Mouse (Mus musculus) forebrain, embryonic 12.5 days (tissue): ENCODE data around the gene Gm4981. TPM values are rescaled to one million over a fixed set of nuclear protein-coding genes. Genes with fewer than 3 reads are reported as not detected.
"Not testable (repeated sequence)": the region's sequence is repeated elsewhere in the genome, so short reads cannot be mapped to it uniquely, and the experiment has no call there.

Experiments used
- ATAC-seq: fragments of 200-750 bp; cut with Nextera tagmentation; 2 replicates; pipeline ENCODE4 v1.8.0; 2017; ENCODE audit warnings: moderate TSS enrichment; ENCODE audit not compliant: low FRiP score
- H3K27ac ChIP-seq: fragments of 300-500 bp; sonication (generic); 2 replicates; pipeline ENCODE4 v1.5.1; 2016; ENCODE audit warnings: mild to moderate bottlenecking
- H3K27me3 ChIP-seq: fragments of 300-500 bp; sonication (generic); 2 replicates; pipeline ENCODE4 v1.6.1; 2016; ENCODE audit warnings: mild to moderate bottlenecking
- H3K36me3 ChIP-seq: fragments of 300-500 bp; sonication (generic); replicated peaks from 2 replicates; pipeline ENCODE4 v1.6.1; 2016; ENCODE audit warnings: mild to moderate bottlenecking
- H3K4me1 ChIP-seq: fragments of 300-500 bp; sonication (generic); 2 replicates; pipeline ENCODE4 v1.6.1; 2016
- H3K4me2 ChIP-seq: fragments of 300-500 bp; sonication (generic); 2 replicates; pipeline ENCODE4 v1.6.1; 2016; ENCODE audit warnings: mild to moderate bottlenecking, moderate library complexity
- H3K4me3 ChIP-seq: fragments of 300-500 bp; sonication (generic); replicated peaks from 2 replicates; pipeline ENCODE4 v1.5.1; 2016; ENCODE audit warnings: mild to moderate bottlenecking
- H3K9ac ChIP-seq: fragments of 300-500 bp; sonication (generic); 2 replicates; pipeline ENCODE4 v1.6.1; 2016; ENCODE audit warnings: mild to moderate bottlenecking
- H3K9me3 ChIP-seq: fragments of 300-500 bp; sonication (generic); 2 replicates; pipeline ENCODE4 v1.6.1; 2016
- WGBS: fragments of 180-500 bp; shearing (Covaris S2); methylation state at CpG from one replicate; pipeline ENCODE4 v1.1.7; 2016; 5-methylcytosine and 5-hydroxymethylcytosine counted together
- polyA plus RNA-seq: library from polyadenylated mRNA; unstranded; fragments of >200 nt; fragmentation: Nextera tagmentation; extraction: Ambion mirVana; gene quantifications from 2 replicates; pipeline ENCODE4 v1.2.1, GENCODE M21; 2016

Gm4981 gene
- polyA plus RNA-seq, 1 experiment from 2014 or later = not detected

GRCm38 (mm10) chr10:58231779-58232640 is 4.5 kb downstream of the Gm4981 start:
- WGBS = 89% methylated on average over 35 of the region's 35 CpGs
- not testable (repeated sequence) for H3K27me3 ChIP-seq, H3K9ac ChIP-seq, H3K36me3 ChIP-seq, H3K4me1 ChIP-seq, H3K4me3 ChIP-seq, H3K27ac ChIP-seq, H3K4me2 ChIP-seq
- peak; percentile 84 for ATAC-seq
- H3K9me3 ChIP-seq = peaks cover 16% of the 10 kb centered on the region

DNA sequence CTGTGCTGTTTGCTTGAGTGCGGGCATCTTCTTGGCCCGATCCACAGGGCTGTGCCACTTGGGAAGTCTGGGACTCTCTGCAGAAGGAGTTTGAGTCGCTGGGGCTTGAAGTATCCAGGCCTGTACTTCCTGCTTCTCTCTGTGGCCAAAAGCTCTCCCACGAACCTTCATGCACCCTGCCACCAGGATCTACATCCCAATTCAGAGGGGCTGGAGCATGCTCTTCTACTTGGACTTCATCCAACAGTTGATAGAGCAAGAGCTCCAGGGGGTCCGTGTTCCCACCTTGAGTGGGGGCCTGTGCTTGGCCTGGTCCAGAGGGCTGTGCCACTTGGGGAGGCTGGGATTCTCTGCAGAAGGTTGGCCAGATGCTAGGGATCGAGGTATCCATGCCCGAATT is 5.4 kb downstream of the Gm4981 start:
- peak; percentile 47 for ATAC-seq
- H3K36me3 ChIP-seq, H3K27me3 ChIP-seq, H3K27ac ChIP-seq, H3K4me3 ChIP-seq, H3K4me2 ChIP-seq, H3K9ac ChIP-seq, H3K4me1 ChIP-seq: not testable (repeated sequence)
- peaks cover 19% of the 10 kb centered on the region for H3K9me3 ChIP-seq
- 84% methylated on average over 5 of the region's 7 CpGs for WGBS

GRCm38 (mm10) chr10:58230021-58230420 is 6.5 kb downstream of the Gm4981 start:
- peaks cover 19% of the 10 kb centered on the region for H3K9me3 ChIP-seq
- H3K4me3 ChIP-seq, H3K27me3 ChIP-seq, H3K9ac ChIP-seq, H3K4me1 ChIP-seq, ATAC-seq, H3K4me2 ChIP-seq, H3K36me3 ChIP-seq, H3K27ac ChIP-seq: not testable (repeated sequence)
- 57% methylated on average over 3 of the region's 3 CpGs for WGBS

GRCm38 (mm10) chr10:58227798-58228197 is 8.7 kb downstream of the Gm4981 start:
- H3K27ac ChIP-seq, H3K27me3 ChIP-seq, H3K36me3 ChIP-seq, H3K4me3 ChIP-seq, H3K9ac ChIP-seq, ATAC-seq, H3K4me2 ChIP-seq, H3K4me1 ChIP-seq: not testable (repeated sequence)
- WGBS = 84% methylated on average over 2 of the region's 6 CpGs
- H3K9me3 ChIP-seq = peaks cover 19% of the 10 kb centered on the region

- 78% methylated on average over 4 of the region's 4 CpGs for WGBS
- H3K9me3 ChIP-seq, H3K27me3 ChIP-seq, H3K9ac ChIP-seq, H3K36me3 ChIP-seq, ATAC-seq, H3K4me1 ChIP-seq, H3K27ac ChIP-seq, H3K4me3 ChIP-seq, H3K4me2 ChIP-seq: not testable (repeated sequence)
Observed at GRCm38 (mm10) chr10:58226357-58226756, 10.1 kb downstream of the Gm4981 start.

- not testable (repeated sequence) for ATAC-seq
Observed at GRCm38 (mm10) chr10:58224827-58225785, 11.4 kb downstream of the Gm4981 start, which contains the start of gene AW822073. Gene AW822073 (minus strand): TSS chr10:58224930.

GRCm38 (mm10) chr10:58223972-58224805 is 12.3 kb downstream of the Gm4981 start:
- 86% methylated on average over 31 of the region's 31 CpGs for WGBS
- not testable (repeated sequence) for H3K9ac ChIP-seq, H3K9me3 ChIP-seq, H3K4me3 ChIP-seq, H3K27ac ChIP-seq, H3K27me3 ChIP-seq, H3K4me2 ChIP-seq, H3K4me1 ChIP-seq, ATAC-seq, H3K36me3 ChIP-seq

More at GRCm38 (mm10) chr10:58224827-58225785, 11.4 kb downstream of the Gm4981 start, which contains the start of gene AW822073:
- H3K4me3 ChIP-seq, H3K27ac ChIP-seq, H3K4me1 ChIP-seq, H3K9me3 ChIP-seq, H3K9ac ChIP-seq, H3K27me3 ChIP-seq, H3K4me2 ChIP-seq, H3K36me3 ChIP-seq: not testable (repeated sequence)
- 88% methylated on average over 18 of the region's 18 CpGs for WGBS

- not testable (repeated sequence) for H3K4me2 ChIP-seq, ATAC-seq, H3K9me3 ChIP-seq, H3K4me3 ChIP-seq, H3K36me3 ChIP-seq, H3K9ac ChIP-seq, H3K4me1 ChIP-seq, H3K27me3 ChIP-seq, H3K27ac ChIP-seq
- 84% methylated on average over 4 of the region's 6 CpGs for WGBS
Observed at GRCm38 (mm10) chr10:58223161-58223560, 13.3 kb downstream of the Gm4981 start.

GRCm38 (mm10) chr10:58221571-58221970 is 14.9 kb downstream of the Gm4981 start:
- not testable (repeated sequence) for ATAC-seq, H3K27me3 ChIP-seq, H3K9ac ChIP-seq, H3K9me3 ChIP-seq, H3K4me2 ChIP-seq, H3K27ac ChIP-seq, H3K4me3 ChIP-seq, H3K4me1 ChIP-seq, H3K36me3 ChIP-seq
- 93% methylated on average over 2 of the region's 2 CpGs for WGBS

DNA sequence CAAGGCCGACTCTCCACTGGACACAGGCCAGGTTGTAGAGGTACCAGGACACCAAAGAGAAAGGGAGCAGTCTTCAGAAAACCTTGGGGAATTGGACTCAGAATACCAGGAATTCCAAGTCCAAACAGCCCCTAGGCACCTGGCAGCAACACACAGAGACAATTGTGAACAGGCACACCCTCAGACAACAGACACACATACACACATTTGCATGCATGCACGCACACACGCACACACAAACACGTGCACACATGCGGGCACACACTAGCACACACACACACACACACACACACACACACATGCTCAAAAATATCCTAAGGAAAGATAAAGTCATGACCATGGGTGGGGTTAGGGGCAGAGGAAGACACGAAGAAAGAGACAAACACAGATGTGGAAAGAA is 15.8 kb downstream of the Gm4981 start:
- Histone ChIP-seq H3K9ac (no peak overlapping the region), H3K4me3 (no peak overlapping the region), H3K27ac (no peak overlapping the region), H3K9me3 (no peaks in the 10 kb centered on the region; the same call in 1 of the 2 replicates), H3K36me3 (no peaks in the 10 kb centered on the region), H3K4me1 (no peaks in the 10 kb centered on the region), H3K27me3 (no peaks in the 10 kb centered on the region), H3K4me2 (no peak overlapping the region)
- 82% methylated on average over 6 of the region's 6 CpGs for WGBS
- ATAC-seq = no peak

DNA sequence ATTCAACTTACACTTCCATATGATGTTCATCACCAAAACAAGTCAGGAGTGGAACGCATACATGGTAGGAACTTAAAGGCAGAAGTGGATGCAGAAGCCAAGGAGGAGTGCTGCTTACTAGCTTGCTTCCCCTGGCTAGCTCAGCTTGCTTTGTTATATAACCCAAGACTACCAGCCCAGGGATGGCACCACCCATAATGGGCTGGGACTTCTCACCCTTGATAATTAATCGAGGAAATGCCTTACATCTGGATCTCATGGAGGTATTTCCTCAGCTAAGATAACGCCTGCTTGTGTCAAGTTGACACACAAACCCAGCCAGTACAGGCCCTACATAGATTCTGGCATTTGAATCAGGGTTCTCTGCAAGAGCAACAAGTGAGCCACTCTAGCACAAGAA is 19.1 kb downstream of the Gm4981 start:
- Histone ChIP-seq H3K4me3 (no peak overlapping the region), H3K4me1 (no peaks in the 10 kb centered on the region), H3K27me3 (no peaks in the 10 kb centered on the region), H3K36me3 (no peaks in the 10 kb centered on the region), H3K27ac (no peak overlapping the region), H3K9ac (no peak overlapping the region), H3K4me2 (no peak overlapping the region), H3K9me3 (0 out of 2 replicates have a peak, but pooled peaks cover 2% of the 10 kb centered on the region)
- 89% methylated on average over 3 of the region's 3 CpGs for WGBS
- ATAC-seq = no peak

DNA sequence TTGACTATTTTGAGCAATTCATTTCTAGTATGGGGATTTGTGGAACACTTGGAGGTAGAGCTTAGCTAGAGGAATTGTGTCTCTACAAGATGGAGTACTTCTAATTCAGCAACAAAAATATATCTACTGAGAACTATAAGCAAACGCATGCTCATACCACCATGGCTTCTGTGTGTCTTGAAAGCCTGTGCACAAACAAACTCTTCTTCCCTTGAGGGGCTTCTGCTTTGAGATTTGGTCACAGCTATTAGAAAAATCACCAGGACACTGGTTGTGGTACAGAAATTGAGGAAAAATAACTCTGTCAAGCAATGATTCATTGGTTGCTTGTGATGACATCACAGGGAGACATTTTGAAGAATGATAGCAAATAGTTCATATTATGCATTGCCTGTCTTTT is 21.1 kb downstream of the Gm4981 start:
- H3K36me3 ChIP-seq = no peaks in the 10 kb centered on the region
- H3K4me3 ChIP-seq = no peak overlapping the region
- ATAC-seq = no peak
- no peak overlapping the region for H3K9ac ChIP-seq
- H3K27ac ChIP-seq = no peak overlapping the region
- no peak overlapping the region for H3K4me2 ChIP-seq
- no peaks in the 10 kb centered on the region for H3K27me3 ChIP-seq
- H3K4me1 ChIP-seq = no peaks in the 10 kb centered on the region
- WGBS = 88% methylated on average over 1 of the region's 1 CpGs
- 0 out of 2 replicates have a peak, but pooled peaks cover 2% of the 10 kb centered on the region for H3K9me3 ChIP-seq
